Mouse (Mus musculus) adrenal gland, postnatal 14 days (tissue): ENCODE data around the gene Guk1. TPM values are rescaled to one million over a fixed set of nuclear protein-coding genes. Genes with fewer than 3 reads are reported as not detected.

Experiments used
- DNase-seq: peaks from one replicate; pipeline ENCODE4 v3.0.0; 2021; ENCODE audit warnings: mixed read lengths
- total RNA-seq: library from RNA; stranded (reverse); gene quantifications from 2 replicates; pipeline ENCODE4 v1.2.3, GENCODE M21; 2021

Gene Guk1
- total RNA-seq, 1 experiment from 2014 or later: 69.1 TPM

DNA sequence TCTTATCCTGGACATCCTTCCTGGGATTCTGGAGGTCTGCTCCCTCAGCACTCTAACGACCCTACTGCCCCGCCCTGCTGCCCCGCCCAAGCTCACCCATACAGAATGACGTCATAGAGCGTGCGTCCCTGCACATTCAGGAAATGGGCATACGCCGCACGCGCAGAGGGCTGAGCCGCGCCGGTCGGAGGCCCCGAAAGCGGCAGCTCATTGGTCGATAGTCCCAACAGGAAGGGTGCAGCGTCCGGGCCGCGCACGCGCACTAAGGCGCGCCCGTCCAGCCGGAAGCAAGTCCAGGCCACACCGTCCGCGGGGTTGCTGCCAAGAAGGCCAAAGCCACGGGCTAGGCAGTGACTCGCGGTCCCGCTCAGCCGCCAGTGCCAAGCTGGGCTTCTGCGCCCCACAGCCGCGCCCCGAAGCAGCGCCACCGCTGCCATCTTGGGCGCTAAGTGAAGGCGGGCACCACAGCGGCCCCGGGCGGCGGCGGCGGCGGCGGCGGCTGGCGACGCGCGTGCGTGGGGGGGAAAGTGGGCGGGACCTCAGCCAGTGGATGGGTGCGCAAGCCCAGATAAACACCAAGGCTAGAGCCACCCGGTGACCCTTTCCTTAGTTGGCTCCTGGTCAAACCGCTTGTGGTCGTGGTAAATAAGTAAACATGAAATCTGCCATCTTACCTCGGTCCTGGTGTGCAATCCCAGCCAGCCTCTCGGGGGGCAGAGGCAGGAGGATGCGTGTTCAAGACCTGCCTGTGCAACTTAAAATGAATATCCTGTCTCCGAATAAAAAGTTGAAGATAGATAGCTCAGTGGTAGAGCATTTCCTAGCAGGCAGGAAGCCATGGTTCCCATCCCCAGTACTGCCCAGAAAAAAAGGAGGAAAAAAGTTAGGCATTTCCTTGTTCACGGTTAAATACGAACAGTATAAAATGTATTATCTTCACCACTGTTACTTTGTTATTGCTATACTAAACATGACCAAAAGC is 28.5 kb downstream of the Guk1 start, which contains the start of gene Iba57:
Gene Iba57, minus strand, starts transcription at position 485 of the 982 bp plus-strand sequence.
- peak; percentile 98 for DNase-seq

DNA sequence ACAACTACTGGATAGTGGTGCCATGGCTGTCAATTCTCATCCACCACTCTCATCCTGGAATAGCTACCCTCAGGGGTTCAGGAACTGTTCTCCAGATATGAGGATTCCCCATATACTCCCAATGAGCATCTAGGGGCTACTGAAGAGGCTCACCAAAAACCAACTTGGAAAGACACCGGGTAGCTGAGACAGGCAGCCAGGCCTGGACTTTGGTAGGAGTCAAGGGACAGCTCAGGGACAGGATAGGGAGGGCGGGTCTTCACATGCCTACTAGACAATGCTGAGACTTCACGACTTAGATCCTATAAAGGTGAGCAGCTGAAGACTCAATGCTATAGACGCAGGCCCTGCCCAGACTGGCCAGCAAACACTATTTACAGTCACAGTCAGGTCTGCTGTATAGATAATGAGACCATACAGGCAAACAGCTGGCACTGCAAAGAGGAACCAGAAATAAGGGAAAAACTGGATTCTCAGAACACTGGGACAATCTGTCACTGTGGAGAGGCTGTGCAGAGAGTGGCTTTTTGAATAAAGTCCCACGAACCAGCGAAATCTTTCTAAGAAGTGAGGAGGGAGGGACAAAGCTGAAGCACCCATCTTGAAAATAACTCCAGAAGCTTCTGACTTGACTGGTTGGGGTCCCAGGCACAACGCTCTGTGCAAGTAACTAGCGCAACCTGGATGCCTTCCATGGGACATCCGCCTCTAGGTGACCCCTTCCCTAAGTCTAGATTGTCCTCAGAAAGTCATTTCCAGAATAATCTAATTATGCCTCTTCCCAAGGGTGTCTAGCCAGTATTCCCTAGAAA is 29.4 kb downstream of the Guk1 start:
- DNase-seq: no peak

DNA sequence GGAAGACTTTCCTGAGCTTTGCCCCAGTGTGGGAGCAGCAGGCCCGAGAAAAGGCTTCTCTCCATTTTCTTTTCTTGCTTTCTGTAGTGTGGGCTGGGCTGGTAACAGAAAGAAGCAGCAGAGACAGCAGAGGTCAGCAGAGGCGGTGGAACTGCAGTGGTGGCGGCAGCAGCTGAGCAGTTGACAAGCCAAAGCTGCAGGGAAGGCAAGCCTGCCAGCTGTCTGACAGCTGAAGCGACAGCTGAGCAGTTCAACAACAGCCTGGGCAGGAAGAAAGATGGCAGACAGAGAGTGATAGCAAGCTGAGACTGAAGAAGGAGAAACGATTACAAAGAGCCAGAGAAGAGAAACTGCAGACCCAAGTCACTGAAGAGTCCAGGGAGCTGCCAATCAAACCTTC is 30.6 kb downstream of the Guk1 start:
- no peak for DNase-seq

GRCm38 (mm10) chr11:59159558-59159957 is 32.5 kb downstream of the Guk1 start:
- DNase-seq: no peak

- no peak for DNase-seq
Observed at GRCm38 (mm10) chr11:59159099-59159498, 32.9 kb downstream of the Guk1 start.

DNA sequence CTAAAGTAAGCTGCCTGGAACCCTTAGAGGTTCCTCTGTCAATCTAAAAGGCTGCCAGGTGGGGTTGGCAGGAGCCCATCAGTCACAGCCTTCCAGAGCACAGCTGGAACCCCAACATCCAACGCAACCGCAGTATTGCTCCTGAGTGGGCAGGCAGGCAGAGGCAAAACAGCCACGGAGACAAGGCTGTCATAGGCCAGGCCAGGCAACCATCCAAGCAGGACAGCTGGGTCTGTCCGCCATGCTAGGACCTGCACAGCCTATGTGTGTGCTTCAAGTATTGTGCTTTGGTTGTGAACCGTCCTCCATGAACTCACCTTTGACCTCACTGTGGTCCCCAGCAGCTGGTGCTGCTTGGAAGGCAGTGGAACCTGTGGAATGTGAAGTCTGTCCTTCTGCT is 36.1 kb downstream of the Guk1 start:
- no peak for DNase-seq

DNA sequence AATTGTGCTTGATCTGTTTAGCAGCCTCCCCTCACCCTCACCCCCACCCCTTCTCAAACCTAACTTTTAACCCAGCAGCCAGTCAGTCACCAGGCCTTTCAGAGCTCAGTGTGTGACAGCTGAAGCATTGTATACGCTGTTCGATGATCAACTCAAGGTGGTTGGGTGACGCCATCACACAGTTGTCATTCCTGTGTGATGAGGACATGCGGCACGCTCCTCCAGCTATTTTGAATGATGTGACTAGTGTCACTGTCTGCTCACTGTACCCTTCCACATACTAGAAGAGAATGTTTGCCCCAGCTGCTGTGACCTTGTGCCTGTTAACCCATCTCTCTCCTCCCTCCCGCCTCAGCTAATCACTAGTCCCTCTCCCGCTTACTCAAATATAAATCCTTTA is 37.8 kb downstream of the Guk1 start:
- peak; percentile 57 for DNase-seq

- no peak for DNase-seq
Observed at GRCm38 (mm10) chr11:59151729-59152128, 40.3 kb downstream of the Guk1 start.

DNA sequence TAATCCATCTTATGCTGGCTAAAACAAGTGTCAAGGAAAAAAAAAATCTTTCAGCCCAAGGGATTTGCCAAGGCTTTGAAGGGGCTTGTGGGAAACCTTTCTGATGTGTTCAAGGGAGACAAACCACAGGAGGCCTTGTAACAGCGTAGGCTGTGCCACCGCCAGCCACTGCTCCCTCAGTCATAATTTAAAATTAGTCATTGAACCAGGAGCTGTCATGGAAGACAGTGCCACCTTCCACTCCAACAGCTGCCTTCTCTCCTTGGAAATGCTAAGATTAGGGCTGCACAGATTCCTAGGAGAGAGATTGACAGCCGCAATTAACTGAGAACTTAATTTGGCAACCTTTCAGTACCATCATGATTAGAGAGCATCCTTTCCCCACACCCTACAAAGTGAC is 42.7 kb downstream of the Guk1 start:
- DNase-seq: peak; percentile 38

GRCm38 (mm10) chr11:59142962-59143361 is 49.0 kb downstream of the Guk1 start:
- no peak for DNase-seq

GRCm38 (mm10) chr11:59141772-59142370 is 50.1 kb downstream of the Guk1 start:
- DNase-seq: no peak

DNA sequence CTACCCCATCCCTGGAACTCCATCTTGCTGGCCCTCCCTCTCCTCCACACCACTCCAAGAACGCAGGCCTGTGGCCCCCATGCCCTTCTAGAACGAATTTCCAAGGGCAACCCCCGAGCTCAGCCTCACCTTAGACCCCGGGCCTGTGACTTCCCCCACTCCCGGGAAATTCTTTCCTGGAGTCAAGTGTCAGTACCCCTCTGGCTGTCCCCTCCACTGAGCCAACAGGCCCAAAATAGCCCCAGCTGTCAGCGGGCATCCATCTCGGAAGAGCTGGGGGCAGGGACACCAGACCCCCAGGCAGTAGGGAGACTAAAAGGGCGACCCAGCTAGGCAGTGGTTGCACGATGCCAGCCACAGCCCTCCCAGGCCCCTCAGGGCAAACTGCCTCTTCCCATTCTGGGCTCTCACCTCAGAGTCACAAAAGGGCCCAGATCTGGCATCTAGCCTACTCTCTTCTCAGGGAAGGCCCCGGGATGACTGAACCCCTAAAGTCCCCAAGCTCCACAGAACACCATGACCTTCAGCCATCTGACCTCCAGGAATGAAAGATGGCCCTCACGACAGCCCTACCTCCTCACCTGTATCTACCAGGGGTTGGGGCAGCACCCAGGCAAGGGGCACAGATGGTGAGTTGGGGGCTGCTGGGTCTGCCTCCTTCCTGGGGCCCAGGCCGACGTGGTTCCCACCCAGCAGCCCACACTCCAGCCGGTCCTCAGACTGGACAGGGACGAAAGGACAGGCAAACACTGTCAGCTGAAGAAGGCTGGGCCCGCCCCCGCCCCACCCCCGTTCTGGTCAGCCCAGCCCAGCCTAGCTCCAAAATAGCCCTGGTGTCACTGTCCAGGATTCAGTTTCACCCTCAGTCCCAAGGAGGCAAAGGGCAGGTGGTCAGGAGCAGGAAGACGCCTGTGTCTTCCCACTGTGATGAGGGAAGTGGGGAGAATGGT is 53.2 kb downstream of the Guk1 start:
- no peak for DNase-seq

DNA sequence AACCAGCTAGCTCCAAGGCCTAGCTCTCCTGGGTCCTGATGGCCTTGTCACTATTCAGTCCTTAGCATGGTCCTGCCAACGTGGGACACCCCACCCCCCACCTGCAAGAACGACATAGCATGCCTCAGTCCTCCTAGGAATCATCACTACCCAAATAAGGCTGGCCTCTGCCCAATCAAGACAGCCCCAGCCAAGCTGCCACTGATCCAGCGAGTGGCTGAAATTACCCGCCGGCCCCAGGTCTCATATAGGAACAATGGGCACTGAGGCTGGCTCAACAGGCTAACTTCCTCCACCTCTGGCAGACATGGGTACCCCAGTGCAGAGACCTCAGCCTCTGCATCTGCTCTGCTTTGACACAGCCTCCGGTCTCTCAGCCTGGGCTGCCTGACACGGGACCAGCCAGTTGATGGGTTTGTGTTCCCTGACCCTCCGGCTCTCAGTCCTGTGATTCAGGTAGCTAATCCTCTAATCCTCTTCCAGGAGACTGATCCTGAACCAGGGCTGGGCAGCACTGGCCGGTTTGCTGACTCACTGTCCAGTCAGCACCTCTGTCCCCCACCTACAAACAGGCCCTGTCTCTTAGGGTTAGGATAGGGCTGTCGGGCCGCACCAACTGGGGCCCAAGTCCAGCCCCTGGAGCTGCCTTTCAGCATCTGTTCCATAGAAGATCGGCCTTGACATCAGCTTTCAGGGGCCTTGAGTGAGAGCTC is 54.9 kb downstream of the Guk1 start:
- no peak for DNase-seq

- no peak for DNase-seq
Observed at GRCm38 (mm10) chr11:59135904-59136452, 56.0 kb downstream of the Guk1 start, which contains the start of gene Obscn. Gene Obscn, minus strand, starts transcription at chr11:59136402.

DNA sequence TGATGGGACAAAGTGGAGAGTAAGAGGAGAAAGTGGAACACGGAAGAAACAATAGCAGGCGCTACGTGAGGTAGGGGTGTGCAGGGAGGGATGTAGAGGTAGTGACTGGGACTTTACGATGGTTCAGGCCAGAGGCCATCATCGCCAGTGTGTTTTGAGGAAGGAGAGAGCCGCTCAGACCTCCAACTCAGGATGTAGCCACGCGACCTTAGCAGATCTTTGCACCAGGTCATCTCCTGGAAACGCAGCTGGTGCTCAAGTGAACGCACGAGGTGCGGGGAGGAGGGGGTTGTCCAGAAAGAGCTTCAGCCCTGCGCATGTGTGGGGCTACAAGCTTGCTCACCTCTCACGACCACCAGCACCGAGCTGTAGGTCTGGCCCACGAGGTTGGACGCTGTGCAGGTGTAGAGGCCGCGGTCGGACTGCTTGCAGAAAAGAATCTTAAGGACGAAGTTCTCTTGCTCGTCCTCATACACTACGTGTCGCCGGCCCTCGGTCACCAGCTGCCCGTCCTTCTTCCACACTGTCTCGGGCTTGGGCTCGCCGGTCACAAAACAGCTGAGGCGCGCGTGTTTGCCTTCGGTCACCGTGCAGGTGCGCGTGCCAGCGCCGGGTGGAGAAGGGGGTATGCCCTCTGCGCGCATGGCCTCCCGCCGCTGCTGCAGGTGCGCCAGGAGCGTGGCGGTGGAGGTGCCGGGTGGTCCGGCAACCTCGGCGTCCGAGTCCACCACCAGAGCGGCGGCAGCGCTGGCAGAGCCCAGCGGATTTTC is 56.8 kb downstream of the Guk1 start:
- no peak for DNase-seq

DNA sequence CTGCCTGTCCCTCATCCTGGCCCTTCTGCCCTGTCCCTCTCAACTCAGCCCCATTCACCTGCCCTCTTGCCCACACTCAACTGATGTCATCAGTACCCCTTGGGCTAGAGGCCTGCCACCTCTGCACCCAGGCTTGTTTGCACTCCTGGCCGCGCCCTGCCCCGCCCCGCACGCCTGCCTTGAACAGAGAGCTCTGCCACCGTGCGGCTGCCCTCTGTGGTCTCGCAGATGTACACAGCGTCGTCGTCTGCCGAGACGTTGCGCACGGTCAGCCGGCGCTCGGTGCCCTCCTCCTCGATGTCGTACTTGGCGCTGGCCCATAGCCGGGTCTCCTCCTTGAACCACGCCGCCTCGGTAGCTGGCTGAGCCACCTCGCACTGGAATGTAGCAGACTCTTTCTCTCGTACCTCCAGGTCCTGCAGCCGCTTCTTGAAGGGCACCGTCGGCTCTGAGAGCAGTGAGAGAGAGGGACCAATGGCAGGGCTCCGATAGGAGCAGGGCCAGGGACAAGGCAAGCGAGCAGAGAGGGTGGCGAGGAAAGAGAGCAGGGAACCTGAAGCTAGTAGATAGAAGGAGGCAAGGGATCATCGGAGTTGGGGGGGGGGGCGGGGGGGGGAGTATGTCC is 57.5 kb downstream of the Guk1 start:
- DNase-seq: peak; percentile 35
